Mouse (Mus musculus): Measurements from ENCODE around the gene Kmo. TPM values are rescaled to one million over a fixed set of nuclear protein-coding genes. Genes with fewer than 3 reads are reported as not detected.

The Kmo gene
- polyA plus RNA-seq, 1 experiment = not detected

- Histone ChIP-seq H3K36me3 (replicated peaks; ENCODE audit: low read length) (peaks cover 90% of the 10 kb centered on the region), H3K4me1 (no peaks in the 10 kb centered on the region; the same call in 1 of the 2 replicates), H3K4me3 (replicated peaks) (no peak overlapping the region), H3K27me3 (replicated peaks) (no peaks in the 10 kb centered on the region), H3K9me3 (no peaks in the 10 kb centered on the region)
- no peak for TF ChIP-seq GATA1 (IDR thresholded peaks at IDR 0.05; ENCODE audit: borderline replicate concordance, low read length)
- TF ChIP-seq FLI1 (IDR thresholded peaks at IDR 0.05; ENCODE audit: low read length) = no peak
These were observed 16.8 kb upstream of the Kmo start for GRCm38 (mm10) chr1:175603390-175603789.

GRCm38 (mm10) chr1:175607308-175607707, 12.9 kb upstream of the Kmo start:
- Histone ChIP-seq H3K9me3 (no peaks in the 10 kb centered on the region), H3K27me3 (replicated peaks) (no peaks in the 10 kb centered on the region), H3K4me3 (replicated peaks) (no peak overlapping the region), H3K36me3 (replicated peaks; ENCODE audit: low read length) (peaks cover 99% of the 10 kb centered on the region), H3K4me1 (no peaks in the 10 kb centered on the region)
- TF ChIP-seq FLI1 (IDR thresholded peaks at IDR 0.05; ENCODE audit: low read length) (no peak), GATA1 (IDR thresholded peaks at IDR 0.05; ENCODE audit: borderline replicate concordance, low read length) (no peak)

GRCm38 (mm10) chr1:175607838-175608585, 12.2 kb upstream of the Kmo start:
- Histone ChIP-seq H3K36me3 (replicated peaks; ENCODE audit: low read length) (peaks cover 99% of the 10 kb centered on the region), H3K4me3 (replicated peaks) (no peak overlapping the region), H3K27me3 (replicated peaks) (no peaks in the 10 kb centered on the region), H3K9me3 (no peaks in the 10 kb centered on the region), H3K4me1 (no peaks in the 10 kb centered on the region)
- TF ChIP-seq FLI1 (IDR thresholded peaks at IDR 0.05; ENCODE audit: low read length) = no peak

GRCm38 (mm10) chr1:175608708-175609107, 11.5 kb upstream of the Kmo start:
- Histone ChIP-seq H3K4me1 (no peaks in the 10 kb centered on the region), H3K27me3 (replicated peaks) (no peaks in the 10 kb centered on the region), H3K36me3 (replicated peaks; ENCODE audit: low read length) (peaks cover 97% of the 10 kb centered on the region), H3K4me3 (replicated peaks) (no peak overlapping the region), H3K9me3 (no peaks in the 10 kb centered on the region)
- TF ChIP-seq FLI1 (IDR thresholded peaks at IDR 0.05; ENCODE audit: low read length) = no peak
- TF ChIP-seq GATA1 (IDR thresholded peaks at IDR 0.05; ENCODE audit: borderline replicate concordance, low read length) = no peak

- Histone ChIP-seq H3K27me3 (replicated peaks) (no peaks in the 10 kb centered on the region), H3K36me3 (replicated peaks; ENCODE audit: low read length) (peaks cover 95% of the 10 kb centered on the region), H3K4me1 (peaks cover 5% of the 10 kb centered on the region), H3K4me3 (replicated peaks) (no peak overlapping the region), H3K9me3 (no peaks in the 10 kb centered on the region)
- no peak for TF ChIP-seq FLI1 (IDR thresholded peaks at IDR 0.05; ENCODE audit: low read length)
- no peak for TF ChIP-seq GATA1 (IDR thresholded peaks at IDR 0.05; ENCODE audit: borderline replicate concordance, low read length)
These were observed 5.2 kb upstream of the Kmo start for GRCm38 (mm10) chr1:175614992-175615391.

- Histone ChIP-seq H3K4me3 (replicated peaks) (peak overlapping the region; percentile 65), H3K9me3 (no peaks in the 10 kb centered on the region), H3K4me1 (peaks cover 61% of the 10 kb centered on the region), H3K27me3 (replicated peaks) (no peaks in the 10 kb centered on the region), H3K36me3 (replicated peaks; ENCODE audit: low read length) (peaks cover 26% of the 10 kb centered on the region)
- TF ChIP-seq GATA1 (IDR thresholded peaks at IDR 0.05; ENCODE audit: borderline replicate concordance, low read length) (no peak), FLI1 (IDR thresholded peaks at IDR 0.05; ENCODE audit: low read length) (no peak)
These were observed 3.5 kb downstream of the Kmo start for GRCm38 (mm10) chr1:175623656-175624055.

- TF ChIP-seq GATA1 (IDR thresholded peaks at IDR 0.05; ENCODE audit: borderline replicate concordance, low read length) (no peak), FLI1 (IDR thresholded peaks at IDR 0.05; ENCODE audit: low read length) (no peak)
- peaks cover 10% of the 10 kb centered on the region for H3K36me3 ChIP-seq (replicated peaks; ENCODE audit: low read length)
- peaks cover 53% of the 10 kb centered on the region for H3K4me1 ChIP-seq
- no peaks in the 10 kb centered on the region for H3K9me3 ChIP-seq
- H3K4me3 ChIP-seq (replicated peaks) = peak within 1 kb of the TSS; percentile 95
- H3K27me3 ChIP-seq (replicated peaks) = no peaks in the 10 kb centered on the region
These were observed 5.2 kb downstream of the Kmo start, which contains the start of gene Fh1 for GRCm38 (mm10) chr1:175625257-175625879. TSS of gene Fh1 (minus strand) at chr1:175625635.

- Histone ChIP-seq H3K27me3 (replicated peaks) (no peaks in the 10 kb centered on the region), H3K9me3 (no peaks in the 10 kb centered on the region), H3K4me3 (replicated peaks) (peak overlapping the region; percentile 95), H3K4me1 (peaks cover 51% of the 10 kb centered on the region), H3K36me3 (replicated peaks; ENCODE audit: low read length) (peaks cover 5% of the 10 kb centered on the region)
- TF ChIP-seq FLI1 (IDR thresholded peaks at IDR 0.05; ENCODE audit: low read length) (no peak), GATA1 (IDR thresholded peaks at IDR 0.05; ENCODE audit: borderline replicate concordance, low read length) (no peak)
These were observed 6.0 kb downstream of the Kmo start for GRCm38 (mm10) chr1:175625990-175626692.

- H3K9me3 ChIP-seq = no peaks in the 10 kb centered on the region
- peaks cover 35% of the 10 kb centered on the region for H3K4me1 ChIP-seq
- no peaks in the 10 kb centered on the region for H3K36me3 ChIP-seq (replicated peaks; ENCODE audit: low read length)
- H3K4me3 ChIP-seq (replicated peaks) = no peak overlapping the region
- TF ChIP-seq FLI1 (IDR thresholded peaks at IDR 0.05; ENCODE audit: low read length) (no peak), GATA1 (IDR thresholded peaks at IDR 0.05; ENCODE audit: borderline replicate concordance, low read length) (no peak)
- no peaks in the 10 kb centered on the region for H3K27me3 ChIP-seq (replicated peaks)
These were observed 9.1 kb downstream of the Kmo start for GRCm38 (mm10) chr1:175629248-175629647.

GRCm38 (mm10) chr1:175630345-175630744, 10.2 kb downstream of the Kmo start:
- Histone ChIP-seq H3K4me3 (replicated peaks) (no peak overlapping the region), H3K4me1 (peaks cover 26% of the 10 kb centered on the region), H3K27me3 (replicated peaks) (no peaks in the 10 kb centered on the region), H3K36me3 (replicated peaks; ENCODE audit: low read length) (no peaks in the 10 kb centered on the region), H3K9me3 (no peaks in the 10 kb centered on the region)
- TF ChIP-seq FLI1 (IDR thresholded peaks at IDR 0.05; ENCODE audit: low read length) = no peak
- TF ChIP-seq GATA1 (IDR thresholded peaks at IDR 0.05; ENCODE audit: borderline replicate concordance, low read length) = no peak

Measured in megakaryocyte, embryonic 14.5 days (primary cell).